Mouse (Mus musculus) lung, adult 2 months (tissue): Measurements from ENCODE around the gene Taf4.

ENCODE experiments used
- CTCF ChIP-seq: fragments of 200-500 bp; IDR thresholded peaks from 2 replicates; pipeline ENCODE4 v1.5.1; 2011; ENCODE audit warnings: mild to moderate bottlenecking, low read length, control low read depth; ENCODE audit not compliant: insufficient read depth
- POLR2A ChIP-seq: fragments of 200-500 bp; IDR thresholded peaks from 2 replicates; pipeline ENCODE4 v1.6.1; 2011; ENCODE audit warnings: low read depth, mild to moderate bottlenecking, control low read depth, low read length, borderline replicate concordance; ENCODE audit errors: extremely low read depth

DNA sequence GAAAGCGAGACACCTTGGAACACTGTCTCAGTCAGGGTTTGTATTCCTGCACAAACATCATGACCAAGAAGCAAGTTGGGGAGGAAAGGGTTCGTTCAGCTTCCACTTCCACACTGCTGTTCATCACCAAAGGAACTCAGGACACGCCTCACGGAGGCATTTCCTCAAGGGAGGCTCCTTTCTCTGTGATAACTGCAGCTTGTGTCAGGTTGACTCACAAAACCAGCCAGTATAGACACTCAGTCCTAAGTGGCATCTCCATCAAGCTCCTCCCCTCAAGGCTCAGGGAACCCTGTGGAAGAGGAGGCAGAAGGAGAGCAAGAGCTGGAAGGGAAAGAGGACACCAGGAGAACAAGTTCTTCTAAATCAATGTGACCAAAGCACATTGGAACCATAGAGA lies 22.0 kb upstream of the Taf4 start:
- TF ChIP-seq CTCF (no peak), POLR2A (no peak)
